Mouse (Mus musculus) cerebellum, adult 2 months (tissue): Measurements from ENCODE around the gene Kcna5. TPM values are rescaled to one million over a fixed set of nuclear protein-coding genes. Genes with fewer than 3 reads are reported as not detected.

Experiments used
- DNase-seq, 2 experiments: peaks; one replicate each; pipeline ENCODE4 v3.0.0; 2021
- H3K27ac ChIP-seq: fragments of 200-500 bp; 2 replicates; pipeline ENCODE4 v1.5.1; 2012; ENCODE audit warnings: low read length, control low read depth, inconsistent platforms; ENCODE audit not compliant: insufficient read depth
- H3K27me3 ChIP-seq: fragments of 200-500 bp; 2 replicates; pipeline ENCODE4 v1.6.1; 2012; ENCODE audit warnings: inconsistent platforms, mild to moderate bottlenecking, low read length, moderate library complexity; ENCODE audit not compliant: control insufficient read depth, insufficient read depth
- H3K4me1 ChIP-seq: fragments of 200-500 bp; 2 replicates; pipeline ENCODE4 v1.6.1; 2011; ENCODE audit warnings: low read length; ENCODE audit not compliant: control insufficient read depth, insufficient read depth
- H3K4me3 ChIP-seq: fragments of 200-500 bp; replicated peaks from 2 replicates; pipeline ENCODE3; 2011; ENCODE audit warnings: mild to moderate bottlenecking, low read depth, low read length, control low read depth; ENCODE audit not compliant: insufficient read depth
- CTCF ChIP-seq: fragments of 200-500 bp; IDR thresholded peaks from 2 replicates; pipeline ENCODE4 v1.5.1; 2011; ENCODE audit warnings: low read depth, mild to moderate bottlenecking, control low read depth, low read length, moderate library complexity, borderline replicate concordance; ENCODE audit not compliant: insufficient read depth
- POLR2A ChIP-seq: fragments of 200-500 bp; IDR thresholded peaks from 2 replicates; pipeline ENCODE4 v1.6.1; 2011; ENCODE audit warnings: low read length, control low read depth, borderline replicate concordance; ENCODE audit not compliant: insufficient read depth
- WGBS: fragments of 180-500 bp; shearing (Covaris S2); methylation state at CpG from one replicate; pipeline ENCODE4 v1.1.7; 2018; 5-methylcytosine and 5-hydroxymethylcytosine counted together
- polyA plus RNA-seq: library from polyadenylated mRNA; depleted of rRNA; stranded (reverse); fragments of >200 nt; gene quantifications from 2 replicates; pipeline ENCODE4 v1.2.3, GENCODE M21; 2012

Gene Kcna5
- polyA plus RNA-seq, 1 experiment: 0.80 TPM

- WGBS: 6% methylated on average over 7 of the region's 7 CpGs
- peak; percentile 78 to 92 for DNase-seq
- H3K27ac ChIP-seq: peak overlapping the region; percentile 89
- peak overlapping the region; percentile 28 for H3K4me3 ChIP-seq
- H3K4me1 ChIP-seq: peaks cover 81% of the 10 kb centered on the region
- no peaks in the 10 kb centered on the region for H3K27me3 ChIP-seq
- TF ChIP-seq CTCF (no peak), POLR2A (peak; percentile 30; the same call in 1 of the 2 replicates)
Measured at GRCm38 (mm10) chr6:126569809-126570208, 34.6 kb upstream of the Kcna5 start.

GRCm38 (mm10) chr6:126568046-126568830, 33.0 kb upstream of the Kcna5 start:
- peak; percentile 77 to 87 for DNase-seq
- H3K27ac ChIP-seq: peak overlapping the region; percentile 81
- TF ChIP-seq CTCF (no peak), POLR2A (no peak)

GRCm38 (mm10) chr6:126567326-126567725, 32.1 kb upstream of the Kcna5 start:
- Histone ChIP-seq H3K4me3 (no peak overlapping the region), H3K27ac (peak overlapping the region; percentile 81), H3K27me3 (no peaks in the 10 kb centered on the region), H3K4me1 (peaks cover 77% of the 10 kb centered on the region)
- peak; percentile 19 to 36 for DNase-seq
- no peak for TF ChIP-seq CTCF
- TF ChIP-seq POLR2A: no peak
- 69% methylated on average over 9 of the region's 9 CpGs for WGBS

More at GRCm38 (mm10) chr6:126568046-126568830, 33.0 kb upstream of the Kcna5 start:
- no peaks in the 10 kb centered on the region for H3K27me3 ChIP-seq
- WGBS: 16% methylated on average over 14 of the region's 14 CpGs
- no peak overlapping the region for H3K4me3 ChIP-seq
- peaks cover 85% of the 10 kb centered on the region for H3K4me1 ChIP-seq

- no peak for TF ChIP-seq POLR2A
- TF ChIP-seq CTCF: no peak
- peak; percentile 42 to 47 for DNase-seq
- no peak overlapping the region for H3K4me3 ChIP-seq
Measured at GRCm38 (mm10) chr6:126564376-126564775, 29.2 kb upstream of the Kcna5 start.

GRCm38 (mm10) chr6:126563898-126564297, 28.7 kb upstream of the Kcna5 start:
- Histone ChIP-seq H3K27ac (peak overlapping the region; percentile 41), H3K4me1 (peaks cover 53% of the 10 kb centered on the region), H3K27me3 (no peaks in the 10 kb centered on the region), H3K4me3 (no peak overlapping the region)
- DNase-seq: peak; percentile 91 to 96
- WGBS: 14% methylated on average over 7 of the region's 7 CpGs
- TF ChIP-seq CTCF (peak; percentile 98), POLR2A (no peak)

More at GRCm38 (mm10) chr6:126564376-126564775, 29.2 kb upstream of the Kcna5 start:
- Histone ChIP-seq H3K27me3 (no peaks in the 10 kb centered on the region), H3K27ac (peak overlapping the region; percentile 41), H3K4me1 (peaks cover 58% of the 10 kb centered on the region)
- WGBS: 18% methylated on average over 6 of the region's 6 CpGs

GRCm38 (mm10) chr6:126561702-126562101, 26.5 kb upstream of the Kcna5 start:
- WGBS: 27% methylated on average over 4 of the region's 4 CpGs
- H3K4me3 ChIP-seq: no peak overlapping the region
- peaks cover 47% of the 10 kb centered on the region for H3K4me1 ChIP-seq
- H3K27me3 ChIP-seq: no peaks in the 10 kb centered on the region
- H3K27ac ChIP-seq: no peak overlapping the region
- peak in 1 of 2 experiments; percentile 32 for DNase-seq
- TF ChIP-seq POLR2A (no peak), CTCF (peak; percentile 27; the same call in 1 of the 2 replicates)

- H3K4me3 ChIP-seq: no peak overlapping the region
- WGBS: 68% methylated on average over 1 of the region's 1 CpGs
- peak in 1 of 2 experiments; percentile 33 for DNase-seq
- no peaks in the 10 kb centered on the region for H3K27me3 ChIP-seq
- peaks cover 43% of the 10 kb centered on the region for H3K4me1 ChIP-seq
- no peak overlapping the region for H3K27ac ChIP-seq
- TF ChIP-seq POLR2A (no peak), CTCF (no peak)
Measured at GRCm38 (mm10) chr6:126560696-126561095, 25.5 kb upstream of the Kcna5 start.

GRCm38 (mm10) chr6:126560036-126560435, 24.8 kb upstream of the Kcna5 start:
- H3K4me1 ChIP-seq: peaks cover 41% of the 10 kb centered on the region
- H3K27me3 ChIP-seq: no peaks in the 10 kb centered on the region
- peak overlapping the region; percentile 44; the same call in 1 of the 2 replicates for H3K27ac ChIP-seq
- TF ChIP-seq CTCF: no peak
- TF ChIP-seq POLR2A: no peak
- DNase-seq: peak; percentile 30 to 48
- no peak overlapping the region for H3K4me3 ChIP-seq
- WGBS: 24% methylated on average over 8 of the region's 8 CpGs
